Mouse (Mus musculus): ENCODE measurements at regions not wholly inside any gene's neighbourhood (a gene's known extent, or its start where the extent isn't known, plus 50 kb on each side); places are given as distances from the start of the nearest gene placed in this dataset.

DNA sequence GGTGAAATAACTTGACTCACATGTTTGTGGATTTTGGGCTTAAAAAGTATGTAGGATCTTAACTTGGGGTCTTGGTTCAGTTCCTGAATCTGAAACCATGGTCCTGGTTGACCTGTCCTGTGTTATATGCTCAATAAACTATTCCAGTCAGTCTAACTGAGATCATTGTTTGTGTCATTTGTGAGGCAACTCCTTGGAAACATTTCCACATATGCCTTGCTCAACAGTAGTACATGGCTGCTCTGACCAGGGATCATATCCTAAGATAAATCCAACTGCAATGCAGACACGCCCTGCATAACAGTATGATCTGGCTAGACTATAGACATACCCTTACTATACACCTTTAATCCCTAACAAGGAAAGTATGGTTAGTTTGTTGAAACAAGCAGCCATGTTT, 228.9 kb upstream of the Kcnj3 start:
- TF ChIP-seq CHD2 (IDR thresholded peaks at IDR 0.05; ENCODE audit: low read depth, low read length), result no peak
- no peak for TF ChIP-seq ZC3H11A (IDR thresholded peaks at IDR 0.05; ENCODE audit: borderline replicate concordance, low read depth, low read length)
- TF ChIP-seq ZNF384 (IDR thresholded peaks at IDR 0.05; ENCODE audit: low read depth, low read length), result no peak

All from ES-E14 (cell line).